Mouse (Mus musculus) megakaryocyte, embryonic 14.5 days (primary cell): ENCODE measurements around the gene Ptpn14.

Experiments used
- FLI1 ChIP-seq: IDR thresholded peaks from 2 replicates; pipeline ENCODE4 v1.6.1; 2012; ENCODE audit warnings: low read length, inconsistent platforms, mixed read lengths
- GATA1 ChIP-seq: IDR thresholded peaks from 3 replicates; pipeline ENCODE4 v1.6.1; 2012; ENCODE audit warnings: mixed read lengths, low read length, inconsistent platforms, borderline replicate concordance

DNA sequence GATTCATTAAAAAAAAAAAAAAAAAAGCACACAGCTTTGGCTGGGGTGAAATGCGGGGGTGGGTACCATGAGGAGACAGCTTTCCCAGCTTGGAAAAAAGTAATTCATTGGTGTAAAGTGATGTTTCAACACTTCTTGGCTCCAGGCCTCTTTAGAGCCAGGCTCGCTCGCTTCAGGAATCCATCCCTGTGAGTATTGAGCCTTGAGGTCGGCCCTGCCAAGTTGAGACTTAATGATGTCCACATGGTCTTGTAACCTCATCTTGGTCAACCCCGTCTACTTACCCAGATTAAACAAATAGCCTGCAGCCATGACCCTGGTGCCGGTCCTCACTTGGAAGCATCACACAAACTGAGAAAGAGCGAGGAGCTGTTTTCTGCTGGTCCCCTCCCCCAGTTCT is 124.4 kb downstream of the Ptpn14 start:
- no peak for TF ChIP-seq GATA1
- TF ChIP-seq FLI1 = no peak
